Comparison of ENCODE assay signal across 8 mouse cellular contexts in genomic region chr2:145675756-145676543, GRCm38 (mm10). TPM values are rescaled to one million over a fixed set of nuclear protein-coding genes. Genes with fewer than 3 reads are reported as not detected.
DNase-seq lines count a peak whose midpoint lies in the region; ATAC-seq and TF ChIP-seq lines count a peak whose summit lies in the region.

No protein-coding gene starts in this region.

- TF ChIP-seq POLR2A in small intestine, adult 2 months (IDR thresholded peaks at IDR 0.05; ENCODE audit: low read depth, low read length): no peak

- H3K36me3 ChIP-seq in heart, embryonic 12.5 days: no peaks in the 10 kb centered on the region
- H3K36me3 ChIP-seq in kidney, embryonic 16.5 days (ENCODE audit: insufficient read depth, low read length): peaks cover 3% of the 10 kb centered on the region; the same call in 1 of the 2 replicates
- no peaks in the 10 kb centered on the region for H3K36me3 ChIP-seq in small intestine, adult 2 months (ENCODE audit: control insufficient read depth, insufficient read depth, low read length)

- peak; percentile 41 for ATAC-seq in heart, embryonic 12.5 days (ENCODE audit: insufficient number of reproducible peaks, low FRiP score)
- peak; percentile 46 for ATAC-seq in kidney, embryonic 16.5 days (ENCODE audit: low FRiP score, low TSS enrichment)

- peaks cover 17% of the 10 kb centered on the region for H3K4me1 ChIP-seq in heart, embryonic 12.5 days (replicated peaks)
- H3K4me1 ChIP-seq in kidney, embryonic 16.5 days (ENCODE audit: insufficient read depth, low read length): peaks cover 62% of the 10 kb centered on the region
- H3K4me1 ChIP-seq in small intestine, adult 2 months (ENCODE audit: control insufficient read depth, insufficient read depth, insufficient read length, low read length): peaks cover 2% of the 10 kb centered on the region; the same call in 1 of the 2 replicates

- H3K4me3 ChIP-seq in heart, embryonic 12.5 days: peak overlapping the region; percentile 68
- H3K4me3 ChIP-seq in kidney, embryonic 16.5 days (ENCODE audit: low read length): peak overlapping the region; percentile 71
- H3K4me3 ChIP-seq in small intestine, adult 2 months (ENCODE audit: low read depth, low read length): peak overlapping the region; percentile 77

- no peaks in the 10 kb centered on the region for H3K27me3 ChIP-seq in heart, embryonic 12.5 days (replicated peaks)
- H3K27me3 ChIP-seq in kidney, embryonic 16.5 days (ENCODE audit: insufficient read depth, low read length): no peaks in the 10 kb centered on the region
- no peaks in the 10 kb centered on the region for H3K27me3 ChIP-seq in small intestine, adult 2 months (ENCODE audit: control insufficient read depth, insufficient read depth, low read length)

- H3K27ac ChIP-seq in heart, embryonic 12.5 days (ENCODE audit: poor library complexity, severe bottlenecking): peak overlapping the region; percentile 46
- peak overlapping the region; percentile 93 for H3K27ac ChIP-seq in kidney, embryonic 16.5 days (ENCODE audit: low read length)
- H3K27ac ChIP-seq in small intestine, adult 2 months (ENCODE audit: insufficient read depth, low read depth, low read length): peak overlapping the region; percentile 18; the same call in 1 of the 2 replicates

- H3K9me3 ChIP-seq in heart, embryonic 12.5 days (replicated peaks): 0 out of 2 replicates have a peak, but pooled peaks cover 3% of the 10 kb centered on the region
- peaks cover 8% of the 10 kb centered on the region for H3K9me3 ChIP-seq in kidney, embryonic 16.5 days (ENCODE audit: low read length)

- H3K9ac ChIP-seq in heart, embryonic 12.5 days: peak overlapping the region; percentile 75
- H3K9ac ChIP-seq in kidney, embryonic 16.5 days (replicated peaks; ENCODE audit: low read length): peak overlapping the region; percentile 87

- TF ChIP-seq CTCF in small intestine, adult 2 months (IDR thresholded peaks at IDR 0.05; ENCODE audit: extremely low read depth, insufficient read length, insufficient replicate concordance, low read depth, low read length): no peak

- DNase-seq in urinary bladder, adult 2 months (ENCODE audit: low spot score): peak; percentile 41
- no peak for DNase-seq in urinary bladder, postnatal 10 days (ENCODE audit: low spot score)
- DNase-seq in embryo, embryonic 10 days (ENCODE audit: low spot score): peak; percentile 24
- DNase-seq in lung, postnatal 10 days: peak; percentile 70
- DNase-seq in spleen, postnatal 14 days (ENCODE audit: low spot score in 2 of 2): no peak

- WGBS in heart, embryonic 12.5 days: 7% methylated on average over 27 of the region's 27 CpGs
- WGBS in kidney, embryonic 16.5 days: under 1% methylated on average over 27 of the region's 27 CpGs
- WGBS in small intestine, adult 2 months: 8% methylated on average over 27 of the region's 27 CpGs

- peak overlapping the region; percentile 93 for H3K4me2 ChIP-seq in heart, embryonic 12.5 days
- peak overlapping the region; percentile 87 for H3K4me2 ChIP-seq in kidney, embryonic 16.5 days (replicated peaks; ENCODE audit: low read depth, low read length)

RNA-seq across cellular contexts. Expression of gene Rin2, which starts 0.9 kb away (rescaled TPM):
- 26.4 and 29.6 TPM in 2 replicates for polyA plus RNA-seq in urinary bladder, adult 2 months (2012; rRNA removed)
- polyA plus RNA-seq in heart, embryonic 12.5 days (2016; fragmentation: Nextera tagmentation; extraction: Ambion mirVana): 19.0 and 22.7 TPM in 2 replicates
- 32.5 and 37.7 TPM in 2 replicates for polyA plus RNA-seq in kidney, embryonic 16.5 days (2015; fragmentation: Nextera tagmentation; extraction: Ambion mirVana)
- 2.9 and 6.3 TPM in 2 replicates for polyA plus RNA-seq in small intestine, adult 2 months (2012; rRNA removed)

Comparison
In these comparisons a context has a peak if more than half of its experiments do, and no peak if none do; other contexts are left out.
1. DNase-seq: peak in urinary bladder, adult 2 months (single experiment), embryo, embryonic 10 days (single experiment) and lung, postnatal 10 days (single experiment); none in urinary bladder, postnatal 10 days (single experiment) and spleen, postnatal 14 days (0 of 2).
2. H3K27ac ChIP-seq: peak in every context shown above with its lines; median percentile 93 in kidney, embryonic 16.5 days; 46 in heart, embryonic 12.5 days; 18 in small intestine, adult 2 months.
3. Peak in every context shown above with its lines, with median percentiles within 50 percentile points of each other: H3K4me3 ChIP-seq.